Mouse (Mus musculus) forebrain, embryonic 14.5 days (tissue): ENCODE data around the gene Zbtb34. TPM values are rescaled to one million over a fixed set of nuclear protein-coding genes. Genes with fewer than 3 reads are reported as not detected.

Source experiments
- ATAC-seq: fragments of 200-750 bp; cut with Nextera tagmentation; 2 replicates; pipeline ENCODE4 v1.8.0; 2017; ENCODE audit warnings: mild to moderate bottlenecking, moderate library complexity
- DNase-seq: peaks from one replicate; pipeline ENCODE4 v3.0.0-alpha.2; 2015; ENCODE audit warnings: low spot score
- H3K27ac ChIP-seq: fragments of 300-500 bp; sonication (generic); 2 replicates; pipeline ENCODE4 v1.5.1; 2014; ENCODE audit warnings: low read depth, mild to moderate bottlenecking, control low read depth, low read length, moderate library complexity
- H3K27me3 ChIP-seq: fragments of 300-500 bp; sonication (generic); replicated peaks from 2 replicates; pipeline ENCODE4 v1.6.1; 2014; ENCODE audit warnings: low read length, control low read depth, mixed read lengths; ENCODE audit not compliant: control insufficient read depth, insufficient read depth
- H3K36me3 ChIP-seq: fragments of 300-500 bp; sonication (generic); 2 replicates; pipeline ENCODE4 v1.6.1; 2014; ENCODE audit warnings: low read length, control low read depth; ENCODE audit not compliant: control insufficient read depth, insufficient read depth
- H3K4me1 ChIP-seq: fragments of 300-500 bp; sonication (generic); 2 replicates; pipeline ENCODE4 v1.6.1; 2014; ENCODE audit warnings: antibody characterized with exemption, low read length, control low read depth; ENCODE audit not compliant: control insufficient read depth, insufficient read depth
- H3K4me2 ChIP-seq: fragments of 300-500 bp; sonication (generic); 2 replicates; pipeline ENCODE4 v1.6.1; 2014; ENCODE audit warnings: mild to moderate bottlenecking, control low read depth, low read length
- H3K4me3 ChIP-seq: fragments of 300-500 bp; sonication (generic); 2 replicates; pipeline ENCODE4 v1.5.1; 2014; ENCODE audit warnings: low read depth, low read length, control low read depth
- H3K9ac ChIP-seq: fragments of 300-500 bp; sonication (generic); 2 replicates; pipeline ENCODE4 v1.6.1; 2014; ENCODE audit warnings: mild to moderate bottlenecking, low read length, control low read depth, moderate library complexity
- H3K9me3 ChIP-seq: fragments of 300-500 bp; sonication (generic); replicated peaks from 2 replicates; pipeline ENCODE4 v1.6.1; 2016; ENCODE audit warnings: low read length, control low read depth, mixed read lengths; ENCODE audit not compliant: control insufficient read depth
- WGBS: fragments of 180-500 bp; shearing (Covaris S2); extraction: QIAGEN DNeasy Blood & Tissue Kit; methylation state at CpG from one replicate; pipeline ENCODE4 v1.1.7; 2014; 5-methylcytosine and 5-hydroxymethylcytosine counted together
- polyA plus RNA-seq: library from polyadenylated mRNA; unstranded; fragments of >200 nt; fragmentation: Nextera tagmentation; extraction: Ambion mirVana; gene quantifications from 2 replicates; pipeline ENCODE4 v1.2.1, GENCODE M21; 2014

Gene Zbtb34
- polyA plus RNA-seq, 1 experiment from 2014 or later = 5.1 TPM

- H3K27ac ChIP-seq = no peak overlapping the region
- 93% methylated on average over 7 of the region's 7 CpGs for WGBS
Measured at GRCm38 (mm10) chr2:33462066-33462465, 30.9 kb upstream of the Zbtb34 start.

GRCm38 (mm10) chr2:33461066-33461465 lies 29.9 kb upstream of the Zbtb34 start:
- ATAC-seq (no peak), DNase-seq (no peak)
- no peaks in the 10 kb centered on the region for H3K4me1 ChIP-seq
- no peaks in the 10 kb centered on the region for H3K9me3 ChIP-seq
- whole genome bisulfite sequencing = 84% methylated on average over 1 of the region's 1 CpGs
- no peak overlapping the region for H3K27ac ChIP-seq
- H3K9ac ChIP-seq = no peak overlapping the region
- no peaks in the 10 kb centered on the region for H3K27me3 ChIP-seq
- peaks cover 56% of the 10 kb centered on the region for H3K36me3 ChIP-seq
- H3K4me2 ChIP-seq = no peak overlapping the region
- no peak overlapping the region for H3K4me3 ChIP-seq

More at GRCm38 (mm10) chr2:33462066-33462465, 30.9 kb upstream of the Zbtb34 start:
- Histone ChIP-seq H3K27me3 (no peaks in the 10 kb centered on the region), H3K9me3 (no peaks in the 10 kb centered on the region), H3K4me3 (no peak overlapping the region), H3K36me3 (peaks cover 52% of the 10 kb centered on the region), H3K4me1 (peaks cover 1% of the 10 kb centered on the region; the same call in 1 of the 2 replicates), H3K9ac (no peak overlapping the region), H3K4me2 (no peak overlapping the region)
- ATAC-seq (no peak), DNase-seq (no peak)

GRCm38 (mm10) chr2:33459660-33460059 lies 28.5 kb upstream of the Zbtb34 start:
- H3K27me3 ChIP-seq = no peaks in the 10 kb centered on the region
- no peak overlapping the region for H3K4me3 ChIP-seq
- H3K4me2 ChIP-seq = no peak overlapping the region
- no peaks in the 10 kb centered on the region for H3K9me3 ChIP-seq
- no peak overlapping the region for H3K9ac ChIP-seq
- WGBS = 91% methylated on average over 4 of the region's 4 CpGs
- peaks cover 62% of the 10 kb centered on the region for H3K36me3 ChIP-seq
- H3K27ac ChIP-seq = no peak overlapping the region
- ATAC-seq (no peak), DNase-seq (no peak)
- no peaks in the 10 kb centered on the region for H3K4me1 ChIP-seq

GRCm38 (mm10) chr2:33456696-33457095 lies 25.6 kb upstream of the Zbtb34 start:
- Histone ChIP-seq H3K4me3 (no peak overlapping the region), H3K27ac (no peak overlapping the region), H3K9ac (no peak overlapping the region), H3K4me1 (no peaks in the 10 kb centered on the region), H3K27me3 (no peaks in the 10 kb centered on the region), H3K36me3 (peaks cover 65% of the 10 kb centered on the region), H3K9me3 (no peaks in the 10 kb centered on the region), H3K4me2 (no peak overlapping the region)
- 92% methylated on average over 3 of the region's 3 CpGs for WGBS
- DNase-seq = no peak
- ATAC-seq = no peak

GRCm38 (mm10) chr2:33456242-33456641 lies 25.1 kb upstream of the Zbtb34 start:
- Histone ChIP-seq H3K9me3 (no peaks in the 10 kb centered on the region), H3K36me3 (peaks cover 65% of the 10 kb centered on the region), H3K9ac (no peak overlapping the region), H3K4me3 (no peak overlapping the region), H3K4me2 (no peak overlapping the region), H3K27me3 (no peaks in the 10 kb centered on the region), H3K27ac (no peak overlapping the region), H3K4me1 (no peaks in the 10 kb centered on the region)
- ATAC-seq = no peak
- 94% methylated on average over 5 of the region's 5 CpGs for WGBS
- DNase-seq = no peak

GRCm38 (mm10) chr2:33455350-33455749 lies 24.2 kb upstream of the Zbtb34 start:
- Histone ChIP-seq H3K4me2 (no peak overlapping the region), H3K4me1 (no peaks in the 10 kb centered on the region), H3K27ac (no peak overlapping the region), H3K36me3 (peaks cover 67% of the 10 kb centered on the region), H3K4me3 (no peak overlapping the region), H3K27me3 (no peaks in the 10 kb centered on the region), H3K9ac (no peak overlapping the region), H3K9me3 (no peaks in the 10 kb centered on the region)
- DNase-seq (no peak), ATAC-seq (no peak)
- 90% methylated on average over 3 of the region's 3 CpGs for WGBS

- Histone ChIP-seq H3K4me3 (no peak overlapping the region), H3K27me3 (no peaks in the 10 kb centered on the region), H3K27ac (no peak overlapping the region), H3K9me3 (no peaks in the 10 kb centered on the region), H3K4me1 (no peaks in the 10 kb centered on the region), H3K36me3 (peaks cover 65% of the 10 kb centered on the region), H3K9ac (no peak overlapping the region), H3K4me2 (no peak overlapping the region)
- ATAC-seq = no peak
- DNase-seq = no peak
- 76% methylated on average over 8 of the region's 8 CpGs for WGBS
Measured at GRCm38 (mm10) chr2:33454816-33455215, 23.7 kb upstream of the Zbtb34 start.

GRCm38 (mm10) chr2:33453476-33453875 lies 22.4 kb upstream of the Zbtb34 start:
- peak overlapping the region; percentile 39; the same call in 1 of the 2 replicates for H3K27ac ChIP-seq
- 77% methylated on average over 3 of the region's 3 CpGs for WGBS
- no peak overlapping the region for H3K9ac ChIP-seq
- ATAC-seq = no peak
- DNase-seq = no peak
- H3K4me3 ChIP-seq = no peak overlapping the region
- H3K4me1 ChIP-seq = no peaks in the 10 kb centered on the region
- H3K27me3 ChIP-seq = no peaks in the 10 kb centered on the region
- H3K4me2 ChIP-seq = no peak overlapping the region
- no peaks in the 10 kb centered on the region for H3K9me3 ChIP-seq
- peaks cover 69% of the 10 kb centered on the region for H3K36me3 ChIP-seq

GRCm38 (mm10) chr2:33452721-33453120 lies 21.6 kb upstream of the Zbtb34 start:
- no peak overlapping the region for H3K9ac ChIP-seq
- H3K4me1 ChIP-seq = no peaks in the 10 kb centered on the region
- H3K27me3 ChIP-seq = no peaks in the 10 kb centered on the region
- peaks cover 70% of the 10 kb centered on the region for H3K36me3 ChIP-seq
- no peak overlapping the region for H3K4me2 ChIP-seq
- no peak overlapping the region for H3K4me3 ChIP-seq
- no peak overlapping the region; the same call in 1 of the 2 replicates for H3K27ac ChIP-seq
- no peak for DNase-seq
- ATAC-seq = no peak
- no peaks in the 10 kb centered on the region for H3K9me3 ChIP-seq
- WGBS = 94% methylated on average over 5 of the region's 5 CpGs
